Mouse (Mus musculus): ENCODE measurements around the gene Uhrf2. TPM values are rescaled to one million over a fixed set of nuclear protein-coding genes. Genes with fewer than 3 reads are reported as not detected.
"Not testable (repeated sequence)": the region's sequence is repeated elsewhere in the genome, so short reads cannot be mapped to it uniquely, and the experiment has no call there.

Uhrf2 gene
- total RNA-seq (2021): 10 to 100 TPM; 36.3 to 43.5 TPM
- long read RNA-seq, experiment 1, transcript Uhrf2-206 (3 exons, 3,231 nt): minor isoform, 5 of 32 reads
- long read RNA-seq, experiment 1, transcript Uhrf2-201 (16 exons, 3,536 nt): major isoform, 20 of 32 reads
- long read RNA-seq, experiment 1, partial matches to known transcripts: 0 of 32 reads
- long read RNA-seq, experiment 1, other reads (novel, unspliced or antisense): 7 of 32 reads
- long read RNA-seq, experiment 2, partial matches to known transcripts: 0 of 5 reads
- long read RNA-seq, experiment 2, other reads (novel, unspliced or antisense): 1 of 5 reads

DNA sequence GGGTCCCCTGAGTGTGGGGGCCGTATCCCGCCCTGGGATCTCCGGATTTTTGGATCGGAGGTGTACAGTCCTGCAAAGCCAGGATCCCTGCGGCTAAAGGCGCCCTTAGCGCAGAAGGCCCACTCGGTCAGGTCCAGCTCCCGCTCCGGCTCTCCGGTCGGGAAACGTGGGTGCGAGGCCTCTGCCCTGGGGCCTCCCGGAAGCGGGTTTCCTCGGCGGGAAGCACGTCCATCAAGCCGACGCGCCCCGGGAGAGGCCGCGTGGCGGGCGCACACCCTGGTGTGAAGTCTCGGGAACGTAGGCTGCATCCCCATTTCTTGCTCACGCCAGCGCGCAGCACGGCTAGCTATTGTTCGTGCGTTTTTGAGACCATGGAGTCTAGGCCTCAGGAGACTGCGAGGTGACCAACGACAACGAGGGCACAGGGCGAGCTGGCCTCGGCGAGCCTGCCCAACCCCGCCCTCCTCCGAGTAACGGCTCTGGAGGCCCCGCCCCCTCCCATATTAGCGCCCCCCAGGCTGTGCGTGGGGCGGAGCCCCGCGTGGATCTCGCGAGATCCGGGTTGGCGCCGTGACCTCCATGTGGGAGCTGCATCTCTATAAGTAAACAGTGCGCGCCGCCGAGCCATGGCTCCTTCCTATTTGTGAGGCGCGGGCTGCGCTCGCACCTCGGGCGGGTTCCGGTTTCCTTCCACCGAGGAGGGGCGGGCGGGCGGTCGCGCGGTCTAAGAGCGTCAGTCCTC is at the start of gene Uhrf2:
TSS of gene Uhrf2 (plus strand) at position 620 of the 742 bp plus-strand sequence.
- peak; percentile 96 to 98 for DNase-seq

DNA sequence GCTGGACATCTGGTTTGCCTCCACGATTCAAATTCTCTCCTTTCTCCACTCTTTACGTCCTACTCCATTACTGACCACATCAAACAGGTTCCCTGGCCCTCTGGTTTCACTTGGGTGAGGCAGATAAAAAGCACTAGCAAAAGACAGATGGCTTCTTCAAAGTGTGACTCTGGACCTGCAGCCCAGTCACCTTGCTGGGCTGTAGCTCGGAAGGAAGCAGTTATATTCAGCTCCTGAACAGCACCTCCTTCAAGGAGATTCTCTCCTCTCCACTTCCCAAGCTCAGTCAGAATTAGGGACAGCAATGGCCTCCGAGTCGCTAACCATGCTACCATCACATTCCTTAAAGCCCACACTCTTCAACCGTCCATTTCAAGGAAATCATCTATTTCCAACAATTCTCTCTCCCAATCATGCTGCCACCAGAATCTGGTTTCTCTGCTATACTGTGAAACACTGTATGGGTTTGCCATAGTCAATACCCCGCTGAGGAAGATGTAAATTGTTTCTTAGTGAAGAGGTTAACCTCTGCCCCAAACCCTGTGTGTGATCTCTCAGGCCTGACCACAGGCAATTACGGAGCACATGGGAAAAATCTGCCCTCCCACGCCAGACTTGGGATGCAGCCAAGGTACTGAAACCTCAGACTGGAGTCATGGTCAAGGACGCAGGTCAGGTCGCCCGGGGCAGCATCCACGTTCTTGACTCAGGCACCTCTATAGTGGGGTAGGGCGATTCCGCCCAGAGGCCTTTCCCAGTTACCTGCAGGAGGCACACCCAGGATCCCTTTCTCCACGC is 45.9 kb upstream of the Uhrf2 start:
- peak; percentile 60 to 76 for DNase-seq

DNA sequence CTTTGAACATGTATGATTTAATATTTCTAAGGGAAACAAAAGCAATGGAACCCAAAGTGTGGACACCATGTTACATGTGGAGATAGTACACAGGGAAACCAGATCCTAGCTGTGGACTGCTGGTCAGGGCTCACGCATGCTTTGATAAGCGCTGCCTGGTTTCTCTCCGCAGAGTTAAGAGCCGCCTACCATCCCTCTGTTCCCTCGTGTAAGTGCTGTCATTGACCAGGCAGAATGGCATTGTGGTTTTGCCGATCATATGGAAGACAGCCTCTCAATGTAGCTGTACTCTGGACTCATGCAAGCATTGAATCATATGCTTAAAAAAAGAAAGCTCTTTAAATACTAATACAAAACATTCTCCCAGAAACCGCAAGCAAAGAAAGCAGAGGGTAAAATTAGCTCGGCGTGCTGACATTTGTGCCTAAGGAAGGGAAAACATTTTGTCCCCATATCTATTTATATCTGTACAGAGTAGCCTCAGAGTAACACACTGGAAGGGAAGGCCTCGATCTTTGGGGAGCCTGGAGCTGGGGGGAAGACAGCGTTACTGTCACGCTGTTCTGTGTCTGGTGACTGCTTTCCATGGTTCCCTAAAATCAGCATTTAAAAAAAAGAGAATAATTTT is 43.7 kb upstream of the Uhrf2 start:
- DNase-seq: no peak

DNA sequence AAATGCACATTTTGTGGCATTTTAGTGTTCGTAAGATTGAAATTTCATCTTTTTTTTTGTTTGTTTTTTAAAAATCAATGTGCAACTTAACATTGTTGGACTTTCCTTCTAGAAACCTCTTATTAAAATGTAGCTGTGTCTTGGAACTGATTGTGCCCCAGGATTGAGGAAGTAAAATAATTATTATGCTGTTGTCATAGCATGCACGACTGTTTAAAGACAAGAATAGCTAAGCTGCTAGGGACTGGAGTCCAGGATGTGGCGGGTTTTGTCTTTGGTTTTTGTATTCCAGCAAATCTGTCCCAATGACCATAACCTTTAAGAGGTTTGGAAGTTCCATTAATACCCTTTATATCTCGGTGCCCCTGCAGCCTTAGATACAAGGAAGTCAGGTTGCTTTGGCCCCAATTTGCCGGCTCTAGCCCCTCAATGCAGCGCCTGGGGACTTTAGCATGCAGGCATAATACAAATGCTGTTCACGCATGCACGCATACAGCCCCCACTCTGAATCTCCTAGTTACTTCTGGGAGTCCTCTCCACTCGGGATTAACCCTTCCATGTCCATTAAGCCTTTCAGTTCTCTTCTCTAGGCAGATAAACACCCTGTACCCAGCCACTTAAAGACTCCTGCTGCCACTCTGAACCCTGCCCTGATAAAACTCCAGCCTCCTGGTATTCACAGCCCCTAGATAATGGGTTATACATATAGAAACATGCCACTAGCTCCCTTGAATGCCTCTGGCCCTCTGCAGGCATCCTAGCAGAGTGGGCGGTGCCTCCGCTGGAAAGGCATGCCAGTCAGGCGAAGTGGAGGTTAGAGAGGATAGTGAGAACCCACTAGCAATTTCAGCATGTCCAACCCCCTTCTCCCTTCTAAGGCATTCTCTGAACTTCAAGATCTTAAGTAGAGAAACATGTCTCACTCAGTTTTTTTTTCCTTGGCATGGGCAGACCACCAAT is 29.6 kb upstream of the Uhrf2 start:
- no peak for DNase-seq

DNA sequence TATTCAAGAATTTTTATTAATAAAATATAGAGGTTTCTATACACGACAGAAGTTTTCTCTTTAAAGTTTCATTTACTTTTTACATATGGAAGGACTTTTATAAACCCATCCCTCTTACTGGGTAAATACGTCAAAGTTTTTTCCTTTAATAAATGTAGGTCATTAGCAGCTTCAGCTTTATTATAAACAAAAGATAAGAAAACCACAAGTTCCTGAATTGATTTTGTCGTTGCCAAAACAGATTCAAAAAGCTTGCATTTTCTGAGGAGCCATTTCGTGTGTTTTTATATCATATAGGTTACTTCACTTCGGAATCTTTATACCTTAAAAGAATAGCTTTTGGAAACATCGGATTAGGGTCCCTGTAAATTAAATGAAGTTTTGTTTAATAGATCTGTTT is 28.8 kb upstream of the Uhrf2 start:
- DNase-seq: no peak

DNA sequence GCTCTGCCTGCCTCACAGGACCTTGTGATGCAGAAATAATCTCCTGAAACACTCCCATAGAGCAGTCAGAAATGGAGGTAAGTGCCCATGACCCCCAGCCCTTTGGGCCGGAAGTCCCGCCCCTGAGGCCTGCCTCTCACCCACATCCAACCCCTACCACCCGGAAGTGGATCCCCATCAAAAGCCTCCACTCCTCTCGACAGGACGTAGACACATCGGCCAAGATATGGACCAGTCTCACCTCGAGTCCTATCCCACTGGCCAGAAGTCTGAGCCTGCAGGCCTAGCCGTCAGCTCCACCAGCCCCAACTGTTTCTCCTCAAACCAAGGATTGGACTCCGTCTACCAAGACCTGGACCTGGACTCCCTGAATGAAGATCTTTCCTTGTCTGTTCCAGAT is 26.7 kb upstream of the Uhrf2 start, which contains the start of gene Trpd52l3:
TSS of gene Trpd52l3 (plus strand) at position 170 of the 400 bp plus-strand sequence.
- no peak for DNase-seq

DNA sequence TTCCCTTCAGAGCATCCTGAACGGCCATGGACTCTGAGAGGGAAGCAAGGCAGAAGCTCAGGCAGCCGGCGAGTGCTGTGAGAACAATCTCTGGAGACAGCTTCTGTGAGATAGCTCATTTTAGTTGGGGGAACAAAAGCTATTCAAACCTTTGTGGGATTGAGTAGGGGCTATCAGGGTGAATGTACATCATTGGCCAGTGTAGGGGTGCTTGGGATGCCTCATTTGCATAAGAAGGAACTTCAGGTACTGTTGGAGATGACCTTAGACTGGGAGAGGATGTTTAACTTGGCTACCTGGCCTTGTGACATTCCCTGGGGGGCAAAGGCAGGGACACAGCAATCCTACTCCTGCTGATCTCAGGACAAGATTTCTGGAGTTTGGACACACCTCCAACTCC is 23.9 kb upstream of the Uhrf2 start:
- no peak for DNase-seq

DNA sequence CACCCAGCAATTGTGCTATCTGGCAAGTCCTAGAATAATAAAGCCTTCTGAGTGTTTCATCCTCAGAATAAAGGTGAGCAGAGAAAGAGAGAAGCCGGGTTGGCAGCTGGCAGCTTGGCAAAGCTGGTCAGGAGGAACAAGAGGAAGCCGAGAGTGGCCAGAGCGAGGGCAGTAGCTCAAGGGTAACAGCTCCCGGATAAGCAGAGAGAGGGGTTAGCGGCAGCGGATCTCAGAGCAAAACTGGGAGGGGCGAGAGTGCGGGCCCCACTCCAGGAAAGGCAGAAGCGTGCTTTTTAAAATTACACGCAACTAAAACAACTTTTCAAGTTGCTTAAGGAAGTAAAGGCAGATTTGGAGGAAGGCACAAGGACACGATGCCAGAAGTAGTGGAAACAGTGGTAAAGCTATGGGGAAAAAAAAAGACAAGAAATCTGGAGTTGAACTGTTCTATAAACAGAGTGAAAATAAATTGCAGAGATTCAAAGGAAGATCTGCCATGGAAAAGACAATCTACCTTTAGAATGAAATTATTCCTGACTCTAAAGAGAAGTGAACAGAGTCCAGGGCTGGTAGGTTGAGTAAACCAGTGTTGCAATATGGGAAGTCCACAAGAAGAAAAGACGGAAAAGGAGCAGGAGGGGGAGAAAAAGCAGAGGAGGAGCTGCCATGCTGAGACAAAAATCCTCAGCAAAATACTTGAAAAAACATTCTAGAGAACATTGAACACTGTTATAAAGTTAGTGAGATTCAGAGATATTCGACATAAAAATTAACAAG is 19.6 kb upstream of the Uhrf2 start:
- no peak for DNase-seq

DNA sequence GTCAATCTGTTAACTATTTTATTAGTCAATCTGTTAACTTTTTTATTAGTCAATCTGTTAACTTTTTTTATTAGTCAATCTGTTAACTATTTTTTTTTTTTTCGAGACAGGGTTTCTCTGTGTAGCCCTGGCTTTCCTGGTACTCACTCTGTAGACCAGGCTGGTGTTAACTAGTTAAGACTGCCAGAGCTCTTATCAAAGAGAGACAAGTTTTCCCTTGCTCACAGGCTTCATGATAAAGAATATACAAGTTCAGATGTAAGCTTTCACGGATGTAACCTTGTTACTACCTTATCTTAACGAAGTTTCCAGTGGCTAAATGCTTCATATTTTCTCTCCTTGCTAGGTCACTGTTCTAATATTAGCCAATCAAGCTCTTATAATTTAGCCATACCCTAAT is 16.0 kb upstream of the Uhrf2 start:
- DNase-seq: no peak

DNA sequence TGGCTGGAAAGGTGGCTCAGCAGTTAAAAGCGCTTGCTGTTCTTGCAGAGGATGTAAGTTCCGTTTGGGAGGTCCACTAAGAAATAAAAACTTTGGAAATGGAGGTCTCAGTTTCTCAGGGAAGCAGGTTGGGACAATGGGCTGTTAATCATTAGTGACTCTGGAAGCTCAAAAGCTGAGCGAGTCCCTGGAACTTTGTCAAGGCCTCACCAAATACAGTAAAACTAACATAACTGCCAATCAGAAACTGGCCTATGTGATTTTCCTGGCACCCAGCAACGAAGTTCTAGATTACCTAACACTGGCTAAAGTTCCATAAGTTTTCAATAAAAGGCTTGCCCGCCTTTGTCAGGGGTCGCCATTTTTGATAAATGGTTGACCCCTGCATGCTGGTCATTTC is 14.2 kb upstream of the Uhrf2 start:
- no peak for DNase-seq

DNA sequence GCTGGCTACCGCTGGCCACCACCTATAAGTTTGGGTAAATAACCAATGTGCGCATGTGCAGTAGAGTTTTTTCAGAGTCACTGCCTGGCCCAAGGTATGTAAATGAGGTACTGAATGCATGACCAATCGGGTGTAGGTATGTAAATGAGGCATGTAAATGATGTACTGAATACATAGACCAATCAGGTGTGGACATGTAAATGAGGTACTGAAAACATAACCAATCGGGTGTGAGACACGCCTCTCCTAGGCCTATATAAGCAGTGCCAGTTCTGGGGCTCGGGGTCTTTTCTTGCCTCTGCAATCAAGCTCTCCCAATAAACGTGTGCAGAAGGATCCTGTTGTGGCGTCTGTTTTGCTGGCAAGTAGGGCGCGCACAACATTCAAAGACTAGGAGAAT is 6.9 kb upstream of the Uhrf2 start:
- DNase-seq: not testable (repeated sequence)

DNA sequence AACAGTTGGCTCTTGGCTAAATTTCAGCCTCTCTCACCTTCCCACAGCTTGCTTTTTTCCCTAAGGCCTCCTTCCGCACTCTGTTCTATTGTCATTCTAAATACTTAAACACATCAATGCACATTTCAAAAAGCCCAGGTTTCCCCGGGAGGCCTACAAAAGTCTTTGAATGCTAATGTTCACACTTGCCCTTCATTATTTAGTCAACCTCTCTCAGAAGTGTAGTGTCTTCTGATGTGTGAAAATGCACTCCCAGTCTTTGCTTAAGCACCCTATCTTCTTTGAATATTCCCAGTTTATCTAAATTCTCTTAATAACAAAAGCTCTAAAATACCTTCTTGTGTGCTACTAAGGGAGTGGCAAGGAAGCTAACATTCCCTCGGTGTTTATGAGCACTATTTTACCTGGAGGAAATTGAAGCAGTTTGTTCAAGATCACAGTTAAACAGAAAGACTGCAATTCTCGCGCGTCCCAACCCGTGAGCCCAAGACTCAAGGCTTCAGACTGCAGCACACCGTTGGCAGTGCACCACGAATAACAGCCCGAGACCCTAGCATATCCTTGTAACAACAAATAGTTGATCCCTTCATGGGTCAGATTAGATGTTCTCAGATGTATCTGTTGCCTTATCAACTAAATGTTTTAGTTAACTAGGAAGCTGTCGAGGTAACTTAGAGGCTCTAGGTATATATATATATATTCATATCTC is 1.2 kb upstream of the Uhrf2 start:
- DNase-seq: no peak

DNA sequence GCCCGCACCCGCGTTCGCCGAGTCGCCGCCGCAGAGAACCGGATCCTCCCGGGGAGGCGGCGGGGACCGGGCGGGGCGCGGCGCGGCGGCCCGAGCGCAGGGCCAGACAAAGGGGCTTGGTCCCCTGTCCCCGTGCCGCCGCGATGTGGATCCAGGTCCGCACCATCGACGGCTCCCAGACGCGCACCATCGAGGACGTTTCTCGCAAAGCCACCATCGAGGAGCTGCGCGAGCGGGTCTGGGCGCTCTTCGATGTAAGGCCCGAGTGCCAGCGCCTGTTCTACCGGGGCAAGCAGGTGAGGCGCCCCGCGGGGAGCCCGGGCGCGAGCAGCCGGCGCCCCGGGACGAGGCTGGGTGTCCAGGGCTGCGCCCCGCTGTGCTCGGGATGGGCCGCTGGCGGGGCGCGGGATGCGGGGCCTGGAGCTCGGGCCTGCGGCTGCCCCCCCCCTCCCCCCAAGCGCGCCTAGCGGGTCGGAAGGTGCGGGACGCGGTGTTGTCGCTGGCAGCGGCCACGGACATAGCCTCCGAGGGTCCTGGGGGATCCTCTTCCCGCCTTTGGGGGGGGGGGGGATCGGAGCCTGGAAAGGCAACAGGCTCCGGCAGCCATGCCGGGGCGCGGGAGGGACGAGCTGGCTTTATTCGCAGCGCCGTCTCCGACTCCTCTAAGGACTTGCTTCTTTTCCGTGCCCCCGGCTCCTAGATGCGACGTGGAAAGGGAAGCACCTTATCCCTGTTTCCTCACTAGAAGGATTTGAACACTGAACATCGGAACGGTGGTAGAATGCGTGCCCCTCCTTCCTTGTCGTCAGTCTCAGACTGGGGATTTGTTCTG is 539 bp downstream of the Uhrf2 start:
- peak; percentile 22 to 55 for DNase-seq

DNA sequence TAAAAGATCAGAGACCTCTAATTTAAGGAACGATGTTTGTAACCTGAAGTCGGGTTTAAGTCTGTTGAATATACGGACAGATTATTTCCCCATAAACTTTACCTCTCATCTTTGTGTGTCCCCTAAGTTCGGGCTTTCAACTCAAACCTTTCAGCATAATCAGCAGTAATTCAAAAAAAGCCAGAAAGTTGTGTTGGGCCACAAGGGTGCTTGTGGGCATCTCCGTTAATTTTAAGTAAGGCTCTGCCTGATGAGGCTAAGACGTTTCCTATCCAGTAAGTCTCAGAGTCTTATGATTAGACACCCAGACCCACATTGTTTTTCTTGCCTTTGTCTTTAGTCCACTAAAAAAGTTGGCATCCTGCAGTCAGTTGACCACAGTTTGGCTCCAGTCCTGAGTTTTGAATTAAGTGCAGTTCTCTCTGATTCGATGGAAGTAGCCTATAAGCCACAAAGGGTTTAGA is 1.2 kb downstream of the Uhrf2 start:
- DNase-seq: no peak

DNA sequence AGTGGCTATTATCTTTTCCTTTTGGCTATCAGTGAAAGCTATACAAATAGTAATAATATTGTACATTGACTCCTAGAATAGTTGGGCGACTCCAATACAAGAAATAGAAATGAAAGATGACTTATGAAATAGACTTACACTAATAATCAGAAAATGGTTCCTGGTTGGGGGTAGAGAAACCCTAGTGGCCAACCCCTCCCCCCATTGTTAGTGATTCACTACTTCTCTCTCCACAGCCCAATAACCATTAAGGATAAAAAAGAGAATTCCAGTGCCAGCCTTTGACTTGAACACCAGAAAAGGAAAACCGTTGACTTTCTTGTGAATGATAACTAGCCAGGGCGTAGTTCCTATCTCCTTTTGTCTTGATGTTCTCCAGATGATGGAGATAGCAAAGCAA is 1.9 kb downstream of the Uhrf2 start:
- no peak for DNase-seq

DNA sequence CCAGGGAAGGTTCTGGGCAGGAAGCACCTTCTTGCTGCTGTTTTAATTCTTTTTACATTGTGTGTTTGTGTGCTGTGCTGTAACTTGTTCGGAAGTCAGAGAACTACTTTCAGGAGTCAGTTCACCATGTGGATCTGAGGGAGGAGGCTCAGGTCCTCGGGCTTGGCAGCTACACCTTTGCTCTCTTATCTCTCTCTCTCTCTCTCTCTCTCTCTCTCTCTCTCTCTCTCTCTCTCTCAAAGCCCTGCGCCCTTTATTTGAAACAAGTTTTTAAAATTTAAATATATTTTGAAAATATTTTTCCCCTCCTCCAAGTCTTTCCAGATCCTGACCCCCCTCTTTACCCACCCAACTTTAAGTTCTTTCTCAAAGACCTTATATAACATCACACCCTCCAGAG is 5.0 kb downstream of the Uhrf2 start:
- DNase-seq: no peak

DNA sequence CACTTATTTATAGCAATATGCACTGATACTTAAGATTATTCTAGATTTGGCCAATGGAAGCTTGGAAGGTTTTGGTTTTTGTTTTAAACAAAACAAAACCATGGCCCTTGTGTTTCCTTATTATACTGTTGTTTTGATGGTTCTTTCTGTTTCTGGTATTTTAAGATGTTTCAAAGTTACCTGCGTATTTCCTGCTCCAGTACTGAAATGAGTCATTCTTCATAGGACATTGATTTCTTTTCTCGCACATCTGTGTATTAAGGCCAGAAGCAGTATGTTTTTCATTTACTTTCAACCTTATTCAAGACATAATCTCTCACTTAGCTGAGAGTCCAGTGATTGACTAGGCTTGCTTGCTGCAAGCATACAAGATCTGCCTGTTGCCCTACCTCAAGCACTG is 13.4 kb downstream of the Uhrf2 start:
- no peak for DNase-seq

DNA sequence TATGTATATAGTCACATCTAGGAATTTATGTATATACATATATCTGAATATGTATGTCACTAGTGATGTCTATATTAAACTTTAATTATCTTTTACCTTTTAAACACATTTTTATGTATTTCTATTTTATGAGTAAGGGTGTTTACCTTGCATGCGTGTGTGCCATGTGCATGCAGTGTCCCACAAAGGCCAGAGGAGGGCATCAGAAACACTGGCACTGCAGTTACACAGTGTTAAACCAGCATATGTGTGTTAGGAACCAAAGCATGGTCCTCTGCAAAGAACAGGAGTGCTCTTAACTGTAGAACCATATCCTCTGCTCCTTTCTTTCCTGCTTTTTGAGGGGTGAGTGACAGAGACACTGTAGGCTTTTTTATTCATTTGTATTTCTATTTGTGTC is 14.3 kb downstream of the Uhrf2 start:
- DNase-seq: no peak

DNA sequence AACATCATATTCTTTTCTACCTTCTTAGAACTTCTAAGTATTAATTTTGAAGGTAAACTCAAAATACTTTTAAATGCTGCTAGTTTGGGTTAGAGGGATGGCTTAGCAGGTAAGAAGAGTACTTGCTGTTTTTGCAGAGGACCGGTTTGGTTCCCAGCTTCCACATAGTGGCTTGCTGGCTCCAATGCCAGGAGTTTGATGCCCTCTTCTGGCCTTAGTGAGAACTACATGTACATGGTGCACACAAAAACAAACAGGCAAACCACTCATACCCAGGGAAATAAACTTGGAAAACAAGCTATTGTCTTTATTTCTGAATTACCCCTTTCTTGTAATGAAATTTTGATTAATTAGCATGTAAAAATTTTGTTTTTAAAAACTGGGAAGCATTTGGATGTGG is 15.5 kb downstream of the Uhrf2 start:
- no peak for DNase-seq
